Mouse (Mus musculus) ES-E14 (cell line): ENCODE measurements around the gene Gm28729.

Experiments used
- CHD2 ChIP-seq: IDR thresholded peaks from 2 replicates; pipeline ENCODE4 v1.6.1; 2014; ENCODE audit warnings: mild to moderate bottlenecking, low read depth, low read length, inconsistent platforms
- ZC3H11A ChIP-seq: IDR thresholded peaks from 2 replicates; pipeline ENCODE4 v1.6.1; 2012; ENCODE audit warnings: low read depth, mild to moderate bottlenecking, inconsistent platforms, low read length, borderline replicate concordance

- TF ChIP-seq ZC3H11A (no peak), CHD2 (no peak)
These were observed 10.8 kb downstream of the Gm28729 start for GRCm38 (mm10) chr9:96514278-96514677.
